Mouse (Mus musculus) testis, postnatal 14 days (tissue): ENCODE results near the gene Slc4a4.
"Not testable (repeated sequence)": the region's sequence is repeated elsewhere in the genome, so short reads cannot be mapped to it uniquely, and the experiment has no call there.

Experiments used
- DNase-seq: peaks from one replicate; pipeline ENCODE4 v3.0.0; 2021; ENCODE audit warnings: low spot score

Gene Slc4a4

DNA sequence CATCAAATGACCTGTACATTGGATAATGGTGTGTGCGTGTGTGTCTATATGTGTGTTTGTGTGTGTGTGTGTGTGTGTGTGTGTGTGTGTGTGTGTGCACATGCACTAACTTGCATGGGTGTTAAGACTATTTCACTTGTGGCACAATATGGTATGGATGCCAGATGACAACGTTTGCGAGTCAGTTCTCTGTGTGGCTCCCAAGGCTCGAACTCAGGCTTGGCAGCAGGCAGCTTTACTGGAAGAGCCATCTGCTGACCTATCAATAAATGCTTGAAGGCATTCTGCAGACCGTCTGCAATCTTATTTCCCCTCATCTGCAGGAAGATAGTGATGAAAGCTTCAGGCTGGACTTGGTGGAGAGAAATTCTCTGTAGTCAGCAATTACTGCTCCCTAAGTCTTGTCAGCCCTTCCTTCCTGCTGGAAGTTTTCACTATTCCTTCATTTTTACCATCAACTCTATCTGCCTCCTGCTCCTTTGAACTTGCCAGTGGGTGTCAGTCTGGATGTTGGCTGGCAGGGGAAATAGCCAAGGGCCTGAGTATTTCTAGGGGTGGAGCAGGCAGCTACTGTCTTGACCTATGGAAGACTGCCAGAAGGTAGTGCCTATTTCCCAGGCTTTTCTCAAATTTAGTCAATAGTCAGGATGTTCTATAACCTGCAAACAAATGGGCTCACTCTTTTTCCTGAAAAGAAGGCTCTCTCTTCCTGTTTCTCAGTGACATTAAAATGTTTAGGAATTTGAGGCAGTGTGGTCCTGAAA, 73.9 kb downstream of the Slc4a4 start:
- no peak for DNase-seq

DNA sequence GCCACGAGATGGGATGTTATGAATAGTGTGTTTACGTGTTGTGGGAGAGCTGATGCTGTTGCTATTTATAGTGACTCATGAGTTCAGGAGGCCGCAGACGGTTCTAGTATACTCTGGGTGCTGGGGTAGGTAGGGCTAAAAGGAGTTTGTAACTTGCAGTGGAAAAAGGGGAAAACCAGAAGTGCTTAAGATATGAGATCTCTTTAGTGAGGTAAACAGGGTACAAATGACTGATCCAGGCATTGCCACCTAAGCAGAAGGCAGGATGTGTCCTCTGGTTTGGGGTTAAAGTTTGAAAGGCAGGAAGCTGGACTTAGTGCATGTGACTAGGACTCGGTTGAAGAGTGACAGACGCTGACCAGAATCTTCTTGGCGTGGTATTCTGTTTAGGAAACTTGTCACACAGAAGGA, 74.7 kb downstream of the Slc4a4 start:
- DNase-seq, result no peak

GRCm38 (mm10) chr5:88964685-88965290, 78.2 kb downstream of the Slc4a4 start:
- no peak for DNase-seq

- DNase-seq, result no peak
Measured at GRCm38 (mm10) chr5:88966507-88966906, 79.9 kb downstream of the Slc4a4 start.

- no peak for DNase-seq
Measured at GRCm38 (mm10) chr5:88968923-88969639, 82.5 kb downstream of the Slc4a4 start.

- DNase-seq, result no peak
Measured at GRCm38 (mm10) chr5:88971554-88971953, 84.9 kb downstream of the Slc4a4 start.

- DNase-seq, result no peak
Measured at GRCm38 (mm10) chr5:88972277-88972676, 85.7 kb downstream of the Slc4a4 start.

DNA sequence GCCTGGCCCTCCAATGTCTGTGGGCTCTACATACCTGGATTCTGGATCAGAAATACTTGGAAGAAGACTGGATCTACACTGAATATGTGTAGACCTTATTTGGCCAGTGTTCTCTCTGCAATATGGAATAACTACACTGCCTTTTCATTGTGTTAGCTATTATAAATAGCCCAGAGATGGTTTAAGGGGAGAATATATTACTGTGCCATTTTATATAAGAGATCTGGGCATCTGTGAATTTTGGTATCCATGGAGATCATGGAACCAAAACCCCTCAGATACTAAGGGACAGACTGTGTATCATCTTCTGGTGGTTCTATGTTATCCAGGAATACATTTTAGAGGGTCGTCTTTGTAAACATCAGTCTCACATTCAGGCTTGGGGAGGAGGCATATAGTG, 86.5 kb downstream of the Slc4a4 start:
- no peak for DNase-seq

GRCm38 (mm10) chr5:88975694-88976093, 89.1 kb downstream of the Slc4a4 start:
- DNase-seq, result no peak

GRCm38 (mm10) chr5:88976428-88976827, 89.8 kb downstream of the Slc4a4 start:
- no peak for DNase-seq

DNA sequence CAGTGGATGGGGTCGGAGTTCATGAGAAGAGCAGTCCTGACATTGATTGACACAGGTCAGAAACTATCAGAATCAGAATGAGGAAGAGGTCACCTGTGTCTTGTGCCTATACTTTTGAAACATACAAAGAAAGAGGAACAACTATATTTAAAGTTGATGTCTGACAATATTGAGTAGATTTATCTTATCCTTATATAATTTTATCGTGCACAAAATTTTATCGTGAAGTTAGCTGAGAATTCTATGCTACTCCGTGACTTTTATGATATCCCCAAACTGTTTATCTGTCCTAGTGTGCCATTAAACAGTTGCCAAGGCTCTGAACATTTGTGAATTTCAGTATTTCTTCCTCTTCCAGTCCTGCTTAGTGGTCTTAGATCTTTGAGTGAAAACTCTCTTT, 94.1 kb downstream of the Slc4a4 start:
- DNase-seq, result no peak

DNA sequence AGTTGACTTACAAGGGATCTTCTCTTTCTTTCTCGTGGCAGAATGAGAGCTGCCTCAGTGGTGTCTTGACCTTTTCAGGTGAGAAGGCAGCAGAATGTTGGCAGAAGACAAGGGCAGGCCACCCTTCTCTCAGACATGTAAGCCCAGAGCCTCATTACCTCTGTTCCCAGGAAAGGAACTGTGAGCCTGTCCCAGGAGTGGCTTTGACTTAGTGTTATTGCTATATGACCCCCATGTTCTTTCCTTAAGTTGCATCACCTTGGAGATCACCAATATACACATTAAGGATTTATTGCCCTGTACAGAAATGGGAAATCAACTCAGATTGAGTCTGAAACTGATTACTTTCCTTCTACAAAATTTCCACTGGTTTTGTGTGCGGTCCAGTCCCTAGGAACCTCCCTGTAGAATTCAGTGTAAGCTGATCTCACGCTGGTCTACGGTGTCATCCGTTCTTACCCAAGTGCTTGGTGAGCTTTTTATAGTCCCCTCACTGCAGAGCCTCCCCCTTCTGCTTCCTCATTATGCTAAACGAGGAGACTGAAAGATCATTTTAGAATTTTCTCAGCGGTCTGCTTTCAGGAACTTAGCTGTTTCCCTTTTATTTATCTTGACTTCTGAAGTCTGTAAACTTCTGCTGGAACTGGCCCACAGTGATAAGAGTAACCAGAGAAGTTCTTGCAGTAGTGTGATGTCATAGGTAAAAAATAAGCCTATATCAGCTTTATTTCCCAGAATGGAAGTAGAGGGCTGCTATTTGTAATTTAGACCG, 94.8 kb downstream of the Slc4a4 start:
- no peak for DNase-seq

GRCm38 (mm10) chr5:88982040-88982736, 95.6 kb downstream of the Slc4a4 start:
- no peak for DNase-seq

DNA sequence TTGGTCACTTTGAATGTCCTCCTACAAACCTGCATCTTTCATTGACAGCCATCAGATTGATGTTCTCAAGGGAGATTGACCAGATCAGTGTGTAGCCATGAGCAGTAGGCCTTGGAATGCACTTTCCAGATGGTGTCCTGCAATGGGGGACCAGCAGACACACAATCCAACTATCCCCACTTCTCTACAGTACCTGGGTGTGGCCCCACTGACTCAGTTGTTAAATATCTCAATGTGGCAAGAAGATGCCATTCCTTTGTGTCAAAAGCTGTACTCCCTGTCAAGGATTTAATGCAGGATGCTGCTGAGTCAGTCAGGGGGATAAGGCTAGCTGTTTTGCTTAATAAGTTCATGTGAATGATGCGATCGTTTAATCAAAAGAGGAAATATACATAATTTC, 96.6 kb downstream of the Slc4a4 start:
- no peak for DNase-seq

GRCm38 (mm10) chr5:88983652-88984051, 97.0 kb downstream of the Slc4a4 start:
- DNase-seq, result no peak

DNA sequence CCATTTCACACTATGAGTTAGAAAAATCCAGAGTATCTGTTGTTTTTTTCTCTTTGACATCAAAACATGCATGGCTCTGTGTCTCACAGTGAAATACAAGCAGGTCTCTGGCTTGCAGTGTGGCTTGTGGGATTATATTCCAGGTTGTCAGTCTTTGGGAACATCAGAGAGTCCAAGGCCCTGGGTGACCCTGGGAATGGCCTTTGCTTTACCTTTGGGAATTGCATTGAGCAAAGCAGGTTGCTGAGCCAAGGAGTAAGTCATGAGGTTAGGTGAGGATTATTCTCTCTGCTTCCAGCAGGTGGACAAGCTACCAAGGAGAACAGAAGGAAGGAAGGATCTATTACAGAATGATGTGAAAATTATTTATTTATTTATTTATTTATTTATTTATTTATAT, 102.4 kb downstream of the Slc4a4 start:
- no peak for DNase-seq

DNA sequence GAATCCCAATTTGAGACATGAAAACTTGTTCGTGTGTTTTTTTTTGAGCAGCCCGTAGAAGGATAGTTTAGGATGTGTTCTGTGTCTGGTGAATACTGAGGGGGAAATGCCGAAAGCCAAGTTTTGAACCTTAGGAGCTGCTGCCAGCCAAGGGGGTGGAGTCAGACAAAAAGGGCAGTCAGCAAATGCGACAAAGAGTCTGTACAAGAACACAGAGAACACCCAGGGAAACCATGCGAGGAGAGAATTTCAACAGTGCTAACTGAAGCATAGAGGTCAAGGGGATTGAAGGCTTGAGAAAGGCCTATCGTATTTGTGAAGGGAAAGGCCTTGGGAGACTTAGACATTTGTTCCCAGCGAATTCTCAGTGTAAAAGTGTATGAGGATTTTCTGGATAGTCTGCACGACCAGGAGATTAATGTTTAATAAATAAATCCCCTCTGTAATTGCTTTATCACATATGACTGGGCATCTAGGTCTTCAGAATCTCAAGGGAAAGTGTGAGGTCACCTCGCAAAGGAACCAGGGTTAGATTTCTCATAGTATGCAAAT, 103.7 kb downstream of the Slc4a4 start:
- no peak for DNase-seq

GRCm38 (mm10) chr5:88991309-88991708, 104.7 kb downstream of the Slc4a4 start:
- not testable (repeated sequence) for DNase-seq

DNA sequence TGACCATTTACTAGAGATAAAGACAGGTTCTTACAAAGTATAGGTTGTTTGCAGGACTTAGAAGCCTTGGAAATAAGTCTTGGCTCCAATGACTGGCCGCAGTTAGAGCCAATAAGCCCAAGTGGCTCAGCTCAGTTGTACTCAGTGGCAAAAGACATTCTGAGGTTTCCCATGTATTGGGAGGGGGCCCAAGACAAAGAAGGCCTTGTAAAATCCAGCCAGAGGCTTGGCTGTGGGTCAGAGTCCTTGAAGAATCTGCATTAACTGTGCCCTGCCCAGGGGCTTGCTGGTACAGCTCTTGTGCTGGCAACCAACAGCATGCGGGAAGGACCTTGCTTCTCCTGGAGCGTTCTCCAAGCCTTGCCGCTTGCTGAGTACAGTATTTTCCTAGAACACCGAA, 107.9 kb downstream of the Slc4a4 start:
- DNase-seq, result no peak

DNA sequence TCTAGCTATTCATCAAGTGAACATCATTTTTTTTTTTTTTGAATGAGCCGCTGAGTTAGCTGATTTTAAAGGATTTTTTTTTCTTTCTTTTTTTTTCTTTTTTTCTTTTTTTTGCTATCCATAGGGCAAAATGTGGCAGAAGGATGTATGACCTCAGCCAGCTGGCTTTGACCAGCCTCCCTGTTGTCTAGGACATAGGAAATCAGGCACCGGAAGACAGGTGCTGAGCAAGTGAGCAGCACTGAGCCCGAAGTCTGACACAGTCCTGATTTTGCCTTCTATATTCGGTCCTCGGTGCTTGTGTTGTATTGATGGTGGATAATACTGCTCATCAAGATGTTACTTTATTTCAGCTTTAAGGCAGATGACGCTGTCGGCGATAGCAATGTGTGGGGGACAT, 109.6 kb downstream of the Slc4a4 start:
- DNase-seq, result no peak

GRCm38 (mm10) chr5:88997277-88997676, 110.7 kb downstream of the Slc4a4 start:
- DNase-seq, result no peak

DNA sequence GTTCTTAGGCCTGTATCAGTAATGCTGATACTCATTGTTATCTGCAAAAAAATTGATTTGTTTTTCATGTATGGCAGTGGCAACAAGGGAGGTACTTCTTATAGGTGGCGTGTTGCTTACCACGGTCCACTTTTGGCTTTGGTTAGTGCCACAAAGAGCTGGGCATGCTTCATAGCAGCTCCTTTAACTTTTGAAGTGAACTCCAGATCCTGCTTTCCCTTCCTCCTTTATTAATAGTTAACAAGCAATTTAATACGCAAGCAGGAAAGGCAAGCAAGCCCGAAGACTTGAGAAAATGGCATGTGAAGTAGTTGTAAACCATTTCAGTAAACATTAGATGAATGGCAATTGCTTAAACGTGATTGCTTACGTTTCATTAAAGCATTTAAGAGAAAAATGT, 113.2 kb downstream of the Slc4a4 start:
- DNase-seq, result no peak
